Mouse (Mus musculus) ES-E14 (cell line): ENCODE measurements around the gene Ehbp1.

Source experiments
- CHD2 ChIP-seq: IDR thresholded peaks from 2 replicates; pipeline ENCODE4 v1.6.1; 2014; ENCODE audit warnings: mild to moderate bottlenecking, low read depth, low read length, inconsistent platforms
- HCFC1 ChIP-seq: IDR thresholded peaks from 2 replicates; pipeline ENCODE4 v1.6.1; 2012; ENCODE audit warnings: low read length, inconsistent platforms, borderline replicate concordance; ENCODE audit not compliant: insufficient read depth
- MAFK ChIP-seq: IDR thresholded peaks from 2 replicates; pipeline ENCODE4 v1.6.1; 2014; ENCODE audit warnings: mild to moderate bottlenecking, low read depth, low read length, inconsistent platforms; ENCODE audit not compliant: insufficient read depth
- ZC3H11A ChIP-seq: IDR thresholded peaks from 2 replicates; pipeline ENCODE4 v1.6.1; 2012; ENCODE audit warnings: low read depth, mild to moderate bottlenecking, inconsistent platforms, low read length, borderline replicate concordance
- ZNF384 ChIP-seq: IDR thresholded peaks from 2 replicates; pipeline ENCODE4 v1.6.1; 2012; ENCODE audit warnings: low read depth, low read length, inconsistent platforms

DNA sequence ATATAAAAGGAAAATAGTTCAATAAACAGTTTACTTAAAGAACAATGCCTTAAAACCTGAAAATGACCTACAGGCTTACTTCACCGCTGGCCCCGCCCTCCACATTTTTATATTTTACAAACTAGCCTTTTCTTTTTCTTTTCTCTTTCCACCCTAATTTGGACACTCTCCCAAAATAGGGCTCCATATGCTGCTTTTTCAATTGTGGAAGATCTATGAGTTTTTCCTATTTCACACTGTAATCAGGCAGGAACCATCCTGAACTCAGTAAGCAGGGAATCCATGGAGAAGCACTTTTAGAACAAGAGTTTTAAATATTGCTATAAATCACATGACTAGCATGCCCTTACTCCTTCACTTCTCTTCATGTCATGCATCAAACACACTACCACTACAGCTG lies 216.9 kb downstream of the Ehbp1 start:
- TF ChIP-seq HCFC1 (no peak), MAFK (no peak), ZNF384 (no peak), ZC3H11A (no peak), CHD2 (no peak)
